Mouse (Mus musculus): ENCODE measurements around the gene Map3k1.
"Not testable (repeated sequence)": the region's sequence is repeated elsewhere in the genome, so short reads cannot be mapped to it uniquely, and the experiment has no call there.

Map3k1 gene

DNA sequence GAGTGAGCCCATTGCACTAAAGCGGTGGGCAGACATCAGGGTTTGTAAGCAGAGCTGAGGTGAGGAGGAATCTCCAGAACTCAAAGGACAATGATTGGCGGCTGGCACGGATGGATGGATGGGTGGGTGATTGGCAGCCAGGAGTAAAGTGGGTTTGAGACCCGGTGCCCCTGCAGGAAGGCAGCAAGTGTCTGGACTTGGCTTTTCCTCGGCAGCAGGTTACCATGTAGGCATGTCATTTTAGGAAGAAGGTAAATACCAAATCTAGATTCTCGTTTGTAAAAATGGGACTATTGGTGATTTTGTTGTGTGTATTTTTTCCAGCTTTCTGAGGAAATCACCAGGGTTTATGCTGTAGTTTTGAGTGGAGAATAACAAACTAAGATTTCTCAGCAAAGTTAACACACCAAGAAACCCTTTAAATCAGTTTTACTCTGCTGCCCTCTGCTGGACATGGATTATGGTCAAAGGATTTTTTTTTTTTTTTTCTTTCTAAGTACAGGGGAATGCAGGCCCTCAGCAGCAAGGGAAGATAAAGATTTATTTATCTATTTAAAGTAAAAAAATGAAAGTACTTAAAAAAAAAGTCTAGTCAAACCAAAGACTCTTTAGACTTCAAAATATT, 66.7 kb downstream of the Map3k1 start:
- peak; percentile 90 for DNase-seq (ENCODE audit: low spot score)

- DNase-seq (ENCODE audit: low spot score), result no peak
Observed at GRCm38 (mm10) chr13:111741204-111741990, 67.4 kb downstream of the Map3k1 start.

- DNase-seq (ENCODE audit: low spot score), result no peak
Observed at GRCm38 (mm10) chr13:111726898-111727297, 81.9 kb downstream of the Map3k1 start.

GRCm38 (mm10) chr13:111725165-111726077, 83.4 kb downstream of the Map3k1 start:
- peak; percentile 98 for DNase-seq (ENCODE audit: low spot score)

- no peak for DNase-seq (ENCODE audit: low spot score)
Observed at GRCm38 (mm10) chr13:111724811-111725164, 84.0 kb downstream of the Map3k1 start.

DNA sequence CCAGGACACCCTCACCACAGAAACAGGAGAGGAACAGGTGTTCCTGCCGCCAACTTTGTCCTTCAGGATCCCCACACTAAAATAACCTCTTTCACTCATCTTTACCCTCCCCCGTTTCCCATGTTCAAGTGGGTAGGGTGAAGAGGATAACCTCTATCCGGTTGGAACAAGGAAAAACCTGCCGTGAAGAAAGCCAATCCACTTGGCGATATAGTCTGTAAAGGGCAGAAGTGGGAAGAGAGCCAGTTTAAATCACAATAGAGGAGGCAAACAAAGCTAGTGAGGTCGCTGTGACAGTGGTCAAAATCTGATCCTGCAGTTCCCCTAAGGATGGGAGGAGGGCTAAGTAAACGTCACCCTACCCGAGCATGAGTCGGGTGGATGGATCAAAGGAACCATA, 89.1 kb downstream of the Map3k1 start:
- DNase-seq (ENCODE audit: low spot score), result no peak

DNA sequence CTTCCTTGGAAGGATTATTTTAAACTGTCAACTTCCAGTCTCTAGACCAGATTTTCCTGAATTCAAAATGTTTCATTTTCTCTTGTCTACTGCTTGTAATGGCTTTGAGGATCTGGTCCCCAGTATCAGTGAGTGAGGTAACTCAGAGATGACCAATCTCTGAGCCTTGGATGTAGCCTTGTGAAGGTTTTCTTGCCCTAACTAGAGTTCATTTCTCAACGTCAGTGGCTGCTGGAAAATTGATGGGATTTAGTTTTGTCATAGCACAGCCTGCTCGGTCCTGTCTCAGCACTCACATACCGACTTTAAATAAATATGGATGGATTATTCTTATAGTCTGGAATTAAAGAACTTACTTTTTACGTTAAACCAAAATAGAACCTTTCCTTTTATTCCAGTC, 98.3 kb downstream of the Map3k1 start:
- no peak for DNase-seq (ENCODE audit: low spot score)

DNA sequence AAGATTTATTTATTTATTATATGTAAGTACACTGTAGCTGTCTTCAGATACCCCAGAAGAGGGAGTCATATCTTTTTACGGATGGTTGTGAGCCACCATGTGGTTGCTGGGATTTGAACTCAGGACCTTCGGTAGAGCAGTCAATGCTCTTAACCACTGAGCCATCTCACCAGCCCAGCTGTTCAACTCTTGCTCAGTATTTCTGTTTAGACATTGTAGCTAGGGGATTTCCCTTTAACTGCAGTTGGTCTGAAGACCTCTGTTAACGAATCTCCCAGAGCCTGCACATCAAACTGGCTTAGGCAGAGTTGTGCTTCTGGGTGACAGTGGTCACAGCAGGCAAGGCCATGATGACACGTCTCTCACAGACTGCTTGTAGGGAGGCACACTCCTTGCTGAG, 104.8 kb downstream of the Map3k1 start:
- not testable (repeated sequence) for DNase-seq (ENCODE audit: low spot score)

DNA sequence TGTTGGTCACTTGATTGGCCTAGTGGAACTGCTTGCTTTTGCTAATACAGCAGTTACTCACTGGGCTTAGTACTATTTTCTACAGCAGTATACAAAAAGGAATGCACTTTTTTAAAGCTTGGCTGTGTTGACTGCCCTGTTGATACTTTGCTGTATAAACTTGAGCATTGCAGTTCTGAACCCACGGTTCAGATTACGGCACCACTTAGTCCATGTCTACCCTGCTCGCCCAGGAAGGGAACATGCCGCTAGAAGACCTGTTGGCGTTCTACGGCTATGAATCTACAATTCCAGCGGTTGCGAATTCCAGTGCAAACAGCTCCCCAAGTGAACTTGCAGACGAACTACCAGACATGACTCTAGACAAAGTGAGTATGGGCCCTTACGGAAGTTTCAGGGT, 105.4 kb downstream of the Map3k1 start:
- no peak for DNase-seq (ENCODE audit: low spot score)

All from retina, embryonic 14.5 days (tissue).